Mouse (Mus musculus): ENCODE measurements at regions not wholly inside any gene's neighbourhood (a gene's known extent, or its start where the extent isn't known, plus 50 kb on each side); places are given as distances from the start of the nearest gene placed in this dataset.

DNA sequence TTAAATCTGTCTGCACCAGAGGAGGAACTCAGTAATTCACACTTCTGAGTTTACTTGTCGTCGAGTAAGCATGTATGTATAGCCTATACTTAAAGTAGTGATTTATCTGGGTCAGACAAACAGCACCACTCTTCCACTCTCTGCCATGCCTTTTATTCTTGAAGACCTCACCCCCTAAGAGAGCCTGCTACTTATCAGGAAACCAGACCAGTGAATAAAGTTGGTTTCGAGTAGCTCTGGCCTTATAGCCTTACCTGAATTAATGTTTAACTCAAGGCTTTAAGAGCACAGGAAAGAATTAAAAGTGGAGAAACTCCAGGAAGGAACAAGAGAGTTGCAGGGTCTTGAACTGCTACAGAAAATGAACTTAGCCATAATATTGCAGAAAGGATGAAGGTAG lies 398.1 kb downstream of the Lmo4 start:
- DNase-seq (ENCODE audit: low spot score): no peak

- no peak for DNase-seq (ENCODE audit: low spot score)
These were observed 407.2 kb downstream of the Lmo4 start for GRCm38 (mm10) chr3:143797850-143798249.

GRCm38 (mm10) chr3:143790905-143791304 lies 414.1 kb downstream of the Lmo4 start:
- DNase-seq (ENCODE audit: low spot score): no peak

DNA sequence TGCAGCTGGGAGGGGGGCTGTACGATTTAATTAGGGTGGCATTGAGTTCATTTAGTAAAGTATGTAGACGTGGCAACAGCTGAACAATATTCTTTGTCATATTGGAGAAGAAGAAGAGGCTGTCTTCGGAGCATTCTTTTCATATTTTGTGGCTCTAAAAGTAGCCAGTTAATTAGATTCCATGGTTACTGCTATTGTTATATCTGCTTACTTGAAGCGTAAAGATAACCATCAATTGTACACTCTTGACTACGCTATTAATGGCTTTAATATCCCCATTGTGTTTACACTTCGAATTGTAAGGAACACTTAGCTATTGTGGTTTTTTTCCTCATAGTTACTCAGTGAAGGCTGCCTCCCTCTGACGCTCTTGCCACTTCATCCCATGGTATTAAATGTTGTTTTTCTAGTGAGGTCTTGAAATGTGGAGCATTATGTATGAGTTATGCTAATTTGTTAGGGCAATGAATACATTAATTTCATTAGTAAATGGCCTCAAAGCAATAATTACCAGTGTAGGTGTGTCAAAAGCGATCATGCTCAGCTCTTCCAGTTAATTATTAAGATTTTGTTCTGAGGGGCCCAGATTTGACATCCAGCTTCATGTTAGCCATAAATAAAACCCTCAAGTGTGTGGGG lies 415.0 kb downstream of the Lmo4 start:
- DNase-seq (ENCODE audit: low spot score): no peak

- no peak for DNase-seq (ENCODE audit: low spot score)
These were observed 418.1 kb downstream of the Lmo4 start for GRCm38 (mm10) chr3:143786889-143787288.

DNA sequence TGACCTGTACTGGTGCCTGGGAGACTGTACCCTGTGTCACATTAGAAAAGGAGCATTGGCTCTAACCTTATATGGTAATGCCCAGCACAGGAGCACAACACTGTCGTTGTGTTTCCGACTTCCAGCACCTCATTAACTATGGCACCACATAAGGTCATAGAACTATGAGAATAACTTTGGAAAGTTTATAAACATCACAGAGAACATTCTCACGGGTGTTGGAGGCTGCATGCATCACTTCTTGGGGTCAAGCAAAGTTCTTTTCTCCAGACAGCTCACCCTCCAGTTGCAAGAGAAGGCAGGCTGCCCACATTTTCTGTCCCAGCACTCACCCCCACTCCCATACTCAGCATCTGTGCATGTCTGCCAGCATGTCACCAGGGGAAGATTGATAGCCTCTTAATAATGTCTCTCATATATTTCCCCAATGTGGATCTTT lies 420.6 kb downstream of the Lmo4 start:
- DNase-seq (ENCODE audit: low spot score): no peak

DNA sequence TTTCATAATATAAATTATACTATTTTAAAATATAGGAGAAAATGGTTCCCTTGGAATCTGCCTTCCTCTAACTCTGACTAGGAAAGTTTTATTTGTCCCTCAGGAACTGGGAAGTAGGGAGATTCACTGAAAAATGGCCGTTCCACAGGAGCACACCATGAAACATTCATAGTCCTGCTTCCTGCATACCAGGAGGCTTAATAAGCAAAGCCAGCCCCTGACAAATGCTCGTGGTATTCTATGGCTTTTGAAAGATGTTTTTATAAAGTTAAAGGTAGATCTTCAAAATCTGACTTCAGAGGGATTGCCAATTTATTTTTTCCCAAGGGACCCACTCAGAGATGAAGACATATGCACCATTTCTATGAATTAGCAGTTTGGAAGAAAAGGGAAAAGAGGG lies 426.9 kb downstream of the Lmo4 start:
- DNase-seq (ENCODE audit: low spot score): no peak

DNA sequence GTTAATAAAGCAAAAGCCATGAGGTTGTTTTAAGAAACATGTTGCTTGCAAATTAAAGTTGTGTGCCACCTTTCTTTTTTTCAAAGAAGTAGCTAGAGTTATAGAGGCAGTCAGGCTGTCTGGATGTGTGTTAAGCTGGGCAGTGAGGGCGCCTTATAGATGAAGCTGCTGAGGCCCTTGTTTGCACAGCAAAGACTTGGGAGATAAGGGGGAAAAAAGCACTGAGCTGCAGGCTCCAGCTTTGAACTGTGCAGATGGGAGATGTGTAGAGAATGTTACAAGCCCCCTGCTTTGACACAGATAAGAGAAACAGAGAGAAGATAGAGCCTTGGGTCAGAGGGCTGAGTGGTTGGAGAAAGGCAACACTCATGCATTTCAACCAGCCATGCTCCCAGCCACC lies 445.7 kb downstream of the Lmo4 start:
- DNase-seq (ENCODE audit: low spot score): no peak

GRCm38 (mm10) chr3:143753197-143753596 lies 451.8 kb downstream of the Lmo4 start:
- no peak for DNase-seq (ENCODE audit: low spot score)

DNA sequence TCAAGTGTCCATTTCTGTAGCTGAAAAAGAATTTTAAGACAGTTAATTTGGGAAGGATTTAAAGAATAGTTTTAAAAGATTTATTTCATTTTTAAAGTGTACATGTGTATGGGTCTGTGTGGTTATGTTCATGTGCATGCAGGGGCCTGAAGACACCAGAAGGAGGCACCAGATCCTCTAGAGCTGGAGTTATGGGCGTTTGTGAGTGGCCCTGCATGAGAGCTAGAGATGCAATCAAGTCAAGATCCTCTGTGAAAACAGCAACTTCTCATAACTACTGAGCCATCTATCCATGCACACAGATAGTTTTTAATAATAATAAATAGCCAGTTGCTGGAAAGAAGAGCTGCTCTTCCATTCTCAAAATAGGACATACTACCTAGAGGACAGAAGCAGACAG lies 452.4 kb downstream of the Lmo4 start:
- DNase-seq (ENCODE audit: low spot score): no peak

DNA sequence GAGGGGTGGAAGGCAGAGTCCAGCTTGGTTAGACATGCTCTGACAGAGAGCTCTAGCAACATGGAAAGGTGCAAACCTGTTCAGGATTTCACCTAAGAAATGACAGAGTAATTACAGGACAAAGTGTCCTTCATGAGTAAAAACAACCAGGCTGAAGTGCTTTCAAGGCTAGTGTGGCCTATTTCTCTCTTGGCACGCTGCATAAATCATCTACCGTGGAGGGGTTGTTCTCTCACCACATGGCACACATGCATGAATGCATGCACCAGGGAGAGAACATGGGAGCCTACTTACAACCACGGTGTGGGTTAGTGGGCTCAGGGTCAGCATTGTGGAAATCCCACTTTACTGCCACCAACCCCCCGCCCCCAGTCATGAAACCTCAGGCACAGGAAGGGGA lies 454.9 kb downstream of the Lmo4 start:
- no peak for DNase-seq (ENCODE audit: low spot score)

- no peak for DNase-seq (ENCODE audit: low spot score)
These were observed 461.4 kb downstream of the Lmo4 start for GRCm38 (mm10) chr3:143743649-143744048.

GRCm38 (mm10) chr3:143742786-143743571 lies 462.0 kb downstream of the Lmo4 start:
- DNase-seq (ENCODE audit: low spot score): peak; percentile 25

DNA sequence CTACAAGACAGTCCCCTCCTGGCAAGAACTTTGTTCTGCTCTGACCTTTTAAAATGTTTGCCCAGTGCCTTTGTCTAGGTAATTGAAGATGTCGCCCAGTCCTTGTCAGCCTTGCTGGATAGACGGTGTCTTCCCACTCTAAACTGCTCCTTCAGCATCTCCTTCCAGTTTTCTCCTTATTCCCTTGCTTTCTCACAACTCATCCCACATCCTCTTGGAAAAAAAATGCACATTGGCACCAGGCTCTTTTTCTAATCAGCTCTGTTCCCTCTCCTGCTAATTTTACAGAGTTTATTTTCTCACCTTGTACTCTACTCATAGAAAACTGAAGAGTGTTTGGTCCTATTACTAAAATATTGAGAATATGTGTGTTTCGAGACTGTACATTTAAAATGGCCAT lies 466.3 kb downstream of the Lmo4 start:
- DNase-seq (ENCODE audit: low spot score): no peak

DNA sequence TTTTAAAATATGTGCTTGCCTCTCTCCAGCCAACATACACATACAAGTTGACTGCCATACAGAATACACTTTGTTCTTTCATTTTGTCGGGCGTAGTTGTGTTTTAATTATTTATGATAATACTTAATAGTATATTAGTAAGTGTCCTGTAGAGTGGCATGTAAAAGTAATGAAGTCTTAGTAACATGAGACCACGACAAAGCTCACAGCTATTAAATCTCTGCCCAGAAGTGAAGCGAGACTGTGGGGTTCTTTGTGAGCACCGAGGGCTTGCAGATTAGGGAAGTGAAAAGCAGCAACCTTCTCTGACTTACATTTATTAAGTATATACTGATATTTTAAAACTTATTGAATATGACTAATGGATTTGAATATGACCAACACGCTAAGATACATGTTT lies 467.2 kb downstream of the Lmo4 start:
- no peak for DNase-seq (ENCODE audit: low spot score)

GRCm38 (mm10) chr3:143736651-143737398 lies 468.2 kb downstream of the Lmo4 start:
- no peak for DNase-seq (ENCODE audit: low spot score)

DNA sequence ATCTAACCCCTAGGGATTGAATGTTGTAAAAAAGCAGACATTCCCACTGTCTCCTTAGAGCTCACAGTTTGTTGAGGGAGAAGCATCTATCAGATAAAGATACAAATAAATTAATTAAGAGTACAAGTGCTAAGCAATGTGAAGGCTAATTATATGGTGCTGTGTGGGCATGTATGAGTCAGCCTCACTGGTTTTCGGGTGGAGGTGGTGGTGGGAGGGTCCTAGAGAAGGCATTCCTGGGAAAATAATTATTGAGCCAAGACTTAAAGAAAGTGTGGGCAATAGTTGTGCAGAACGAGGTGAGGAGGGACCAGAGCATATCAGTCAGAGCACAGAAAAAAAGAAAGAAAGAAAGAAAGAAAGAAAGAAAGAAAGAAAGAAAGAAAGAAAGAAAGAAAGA lies 470.2 kb downstream of the Lmo4 start:
- DNase-seq (ENCODE audit: low spot score): no peak

- DNase-seq (ENCODE audit: low spot score): peak; percentile 20
These were observed 471.9 kb downstream of the Lmo4 start for GRCm38 (mm10) chr3:143732966-143733725.

GRCm38 (mm10) chr3:143729473-143730076 lies 475.4 kb downstream of the Lmo4 start:
- DNase-seq (ENCODE audit: low spot score): no peak

DNA sequence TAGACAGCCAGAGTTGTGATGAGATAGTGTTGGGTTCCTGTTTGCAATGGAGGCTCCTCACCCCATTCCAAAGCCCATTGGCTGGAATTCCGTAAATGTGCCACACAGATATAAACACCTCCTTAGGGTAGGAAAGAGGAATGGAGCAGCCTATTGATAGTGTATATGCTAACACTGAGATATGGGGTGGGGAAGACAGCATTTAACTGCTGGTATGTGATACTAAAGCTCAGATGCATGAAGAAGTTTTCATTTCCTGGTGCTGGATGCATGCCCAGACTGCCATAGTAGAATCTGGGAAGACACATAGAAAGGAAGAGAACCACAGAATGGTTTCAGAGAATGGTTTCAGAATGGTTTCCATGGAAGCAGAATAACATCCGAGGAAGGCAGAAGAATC lies 482.4 kb downstream of the Lmo4 start:
- DNase-seq (ENCODE audit: low spot score): no peak

DNA sequence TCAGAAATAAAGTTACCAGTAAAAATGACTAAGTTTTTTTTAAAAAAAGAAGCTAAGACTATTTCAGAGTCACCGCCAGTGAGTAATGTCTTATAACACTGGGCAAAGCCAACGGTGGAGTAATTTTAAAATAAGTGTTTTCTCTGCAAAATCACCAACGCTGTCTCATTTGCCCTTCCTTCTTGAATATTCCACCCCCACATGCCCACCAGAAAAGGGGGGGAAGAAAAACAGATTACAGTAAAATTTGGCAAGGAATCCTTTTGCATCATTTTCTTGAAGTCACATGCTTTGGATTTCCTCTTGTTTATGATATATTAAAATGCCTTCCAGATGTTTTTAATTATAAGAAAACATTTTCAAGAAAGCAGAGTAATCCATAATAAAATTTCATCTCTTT lies 482.9 kb downstream of the Lmo4 start:
- DNase-seq (ENCODE audit: low spot score): no peak

DNA sequence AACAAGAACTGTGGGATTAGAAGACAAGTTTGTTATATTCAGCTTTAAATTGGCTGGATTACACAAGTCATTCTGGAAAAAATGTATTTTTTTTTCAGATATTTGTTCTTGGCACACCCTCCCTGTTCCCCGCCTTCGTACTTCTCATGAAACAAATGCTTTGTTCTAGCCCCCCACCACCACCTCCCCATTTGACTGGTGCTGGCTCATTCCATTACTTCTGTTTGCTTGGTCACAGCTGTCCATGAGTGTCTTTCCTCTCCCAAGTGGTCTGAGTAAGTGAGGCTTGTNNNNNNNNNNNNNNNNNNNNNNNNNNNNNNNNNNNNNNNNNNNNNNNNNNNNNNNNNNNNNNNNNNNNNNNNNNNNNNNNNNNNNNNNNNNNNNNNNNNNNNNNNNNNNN lies 491.8 kb downstream of the Lmo4 start:
- DNase-seq (ENCODE audit: low spot score): no peak
